Comparison of ENCODE assay signal across 10 mouse cellular contexts in the genomic region with DNA sequence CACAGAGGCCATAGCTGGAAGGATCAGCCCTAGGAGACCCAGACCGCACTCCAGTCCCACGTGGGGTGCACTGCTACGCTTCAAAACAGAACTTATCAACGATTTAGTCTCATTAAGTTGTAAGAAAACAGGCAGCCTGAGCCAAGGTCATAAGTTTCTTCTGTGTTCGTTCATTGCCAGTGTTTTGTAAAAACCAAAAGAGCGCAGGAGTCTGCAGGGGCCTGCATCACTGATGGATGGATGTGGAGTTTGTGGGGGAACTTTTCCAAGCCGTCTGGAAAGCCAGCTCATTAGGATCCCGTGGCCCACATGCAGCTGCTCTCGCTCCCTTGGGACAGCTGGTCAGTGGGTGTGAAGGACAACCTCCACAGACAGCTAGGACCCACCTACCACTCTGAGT. TPM values are rescaled to one million over a fixed set of nuclear protein-coding genes. Genes with fewer than 3 reads are reported as not detected.
A peak's percentile ranks its signal among the peaks of the same experiment; 100 is the strongest.
DNase-seq lines count a peak whose midpoint lies in the region.
"Had no signal": no experiment of that assay in that cellular context is flagged by ENCODE, and none has a peak within 500 bp of the region (broad histone marks: within the 10 kb centered on the region; RNA-seq: fewer than 3 reads in every experiment).

No protein-coding gene starts in this region.

- DNase-seq in left cerebral cortex, adult 11 months (ENCODE audit: low spot score) = peak; percentile 7
- DNase-seq in left cerebral cortex, postnatal 4 days = no peak
- peak; percentile 11 to 35 for DNase-seq in frontal cortex, postnatal 10 days (ENCODE audit: low spot score in 2 of 2)
- DNase-seq in left cerebral cortex, adult 18-20 months (ENCODE audit: low spot score in 2 of 2) = peak; percentile 65 to 66
- DNase-seq in right cerebral cortex, postnatal 14 days = peak; percentile 35
- DNase-seq in embryo, embryonic 10 days (ENCODE audit: low spot score) = no peak
- DNase-seq in thymus, adult 18-20 months = no peak
- no peak for DNase-seq in embryo, embryonic 11 days
- DNase-seq: cerebellum, postnatal 10 days; kidney, postnatal 36 days had no signal

- intact Hi-C loops in left cerebral cortex, postnatal 4 days (cut with DNase I) = no loop called here

RNA-seq across cellular contexts. Expression of a gene that starts 25.1 kb away (rescaled TPM):
- total RNA-seq in left cerebral cortex, postnatal 4 days (2021) = not detected
- total RNA-seq in left cerebral cortex, adult 18-20 months (2021) = not detected

Comparison
In these comparisons a context has a peak if more than half of its experiments do, and no peak if none do; other contexts are left out.
1. DNase-seq: peak in left cerebral cortex, adult 11 months (single experiment), frontal cortex, postnatal 10 days (2 of 2), left cerebral cortex, adult 18-20 months (2 of 2) and right cerebral cortex, postnatal 14 days (single experiment); none in left cerebral cortex, postnatal 4 days (single experiment), embryo, embryonic 10 days (single experiment), thymus, adult 18-20 months (0 of 2) and embryo, embryonic 11 days (single experiment).